Mouse (Mus musculus): ENCODE results near the gene Ern1.

- no peak for TF ChIP-seq MAFK (IDR thresholded peaks at IDR 0.05; ENCODE audit: insufficient read depth, low read depth, low read length)
- no peak for TF ChIP-seq ZNF384 (IDR thresholded peaks at IDR 0.05; ENCODE audit: low read depth, low read length)
Measured at GRCm38 (mm10) chr11:106350853-106351252, 136.8 kb downstream of the Ern1 start.
